Mouse (Mus musculus) fibroblast of lung, adult 2 months (primary cell): ENCODE data around the gene Vmn1r219.
"Not testable (repeated sequence)": the region's sequence is repeated elsewhere in the genome, so short reads cannot be mapped to it uniquely, and the experiment has no call there.

Experiments
- DNase-seq: peaks from one replicate; pipeline ENCODE4 v3.0.0-alpha.2; 2011; ENCODE audit warnings: low read depth

The Vmn1r219 gene

GRCm38 (mm10) chr13:23159012-23159411, at the start of gene Vmn1r219:
Gene Vmn1r219, plus strand, starts transcription at chr13:23159312.
- DNase-seq = no peak

GRCm38 (mm10) chr13:23118126-23118525, 41.0 kb upstream of the Vmn1r219 start, which contains the start of gene Vmn1r217:
Gene Vmn1r217, minus strand, starts transcription at chr13:23118226.
- not testable (repeated sequence) for DNase-seq

GRCm38 (mm10) chr13:23120611-23121010, 38.5 kb upstream of the Vmn1r219 start:
- no peak for DNase-seq

GRCm38 (mm10) chr13:23133099-23133498, 26.0 kb upstream of the Vmn1r219 start, which contains the start of gene Vmn1r218:
Gene Vmn1r218, plus strand, starts transcription at chr13:23133155.
- no peak for DNase-seq

- no peak for DNase-seq
Observed at GRCm38 (mm10) chr13:23133501-23133900, 25.6 kb upstream of the Vmn1r219 start.

- no peak for DNase-seq
Observed at GRCm38 (mm10) chr13:23138880-23139279, 20.2 kb upstream of the Vmn1r219 start.

GRCm38 (mm10) chr13:23157848-23158247, 1.3 kb upstream of the Vmn1r219 start:
- DNase-seq = no peak

GRCm38 (mm10) chr13:23166471-23166870, 7.4 kb downstream of the Vmn1r219 start:
- DNase-seq = not testable (repeated sequence)

- DNase-seq = no peak
Observed at GRCm38 (mm10) chr13:23187875-23188274, 28.8 kb downstream of the Vmn1r219 start, which contains the start of gene Vmn1r220. Gene Vmn1r220, minus strand, starts transcription at chr13:23187975.

GRCm38 (mm10) chr13:23203885-23204284, 44.8 kb downstream of the Vmn1r219 start:
- DNase-seq = not testable (repeated sequence)

- not testable (repeated sequence) for DNase-seq
Observed at GRCm38 (mm10) chr13:23213827-23214226, 54.7 kb downstream of the Vmn1r219 start, which contains the start of gene Vmn1r221. Gene Vmn1r221, plus strand, starts transcription at chr13:23214127.
